Mouse (Mus musculus) brain, embryonic 18.5 days (tissue): Measurements from ENCODE around the gene Nfx1.

Experiments
- DNase-seq: peaks from one replicate; pipeline ENCODE4 v3.0.0-alpha.2; 2012; ENCODE audit warnings: low read depth, low spot score

The Nfx1 gene

DNA sequence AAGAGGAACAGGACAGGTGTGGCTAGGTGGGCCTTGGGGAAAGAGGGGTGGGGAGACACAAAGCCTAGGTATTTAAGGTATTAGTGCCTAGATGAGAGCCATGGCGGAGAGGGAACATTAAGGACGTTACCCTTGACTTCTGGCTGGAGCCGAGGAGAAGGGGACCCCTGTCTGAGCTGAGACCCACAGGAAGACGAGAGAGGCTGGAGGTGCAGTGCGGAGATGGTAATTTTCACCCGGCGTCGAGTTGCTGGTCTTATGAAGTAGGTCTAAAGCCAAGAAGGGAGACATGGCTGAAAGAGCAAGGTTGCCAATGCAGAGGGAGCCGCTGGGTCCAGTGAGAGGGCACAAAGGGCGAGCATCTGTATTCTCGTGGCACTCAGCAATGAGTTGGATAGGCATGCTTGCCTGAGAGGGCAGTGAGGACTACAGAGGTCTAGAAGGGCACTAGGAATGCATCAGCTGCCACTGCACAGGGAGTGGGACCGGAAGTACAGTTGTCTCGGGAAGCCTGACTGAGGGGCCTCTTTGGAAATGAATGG is 75.6 kb downstream of the Nfx1 start:
- no peak for DNase-seq

DNA sequence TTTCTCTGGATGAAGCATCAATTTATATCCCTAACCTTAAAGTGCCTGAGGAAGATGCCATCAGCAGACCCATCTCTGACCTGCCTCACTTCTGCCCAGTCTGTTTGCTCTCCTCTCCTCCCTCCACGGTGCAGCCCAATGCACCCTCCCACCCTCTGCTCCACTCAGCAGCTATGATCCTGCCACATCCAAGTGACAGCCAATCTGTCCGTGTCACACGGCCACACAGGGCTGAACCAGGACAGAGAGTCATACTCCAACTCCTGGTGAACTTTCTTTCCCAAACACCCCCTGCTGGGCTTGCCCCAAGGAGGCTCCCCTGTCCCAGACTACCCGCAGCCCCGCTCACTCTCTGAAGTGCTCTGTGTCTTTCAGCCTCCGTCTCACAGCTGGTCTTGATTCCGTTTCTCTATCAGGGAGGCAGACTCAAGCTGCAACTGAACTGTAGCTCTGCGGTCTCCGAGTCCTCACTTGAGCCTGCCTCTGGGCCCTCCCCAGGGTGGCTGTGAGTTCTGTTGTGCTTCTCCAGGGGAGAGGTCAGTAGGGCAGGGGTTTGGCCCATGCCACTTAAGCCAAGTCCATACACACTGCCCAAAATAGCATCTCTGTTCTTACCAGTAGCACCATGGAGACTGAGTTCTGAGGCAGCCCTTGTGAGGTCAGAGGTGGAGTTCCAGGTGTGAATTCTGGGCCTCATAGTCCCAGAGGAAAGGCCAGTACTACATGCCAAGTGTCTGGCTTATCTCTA is 77.0 kb downstream of the Nfx1 start, which contains the start of gene Aqp7:
Aqp7 (minus strand) TSS at position 616 of the 748 bp plus-strand sequence.
- no peak for DNase-seq

DNA sequence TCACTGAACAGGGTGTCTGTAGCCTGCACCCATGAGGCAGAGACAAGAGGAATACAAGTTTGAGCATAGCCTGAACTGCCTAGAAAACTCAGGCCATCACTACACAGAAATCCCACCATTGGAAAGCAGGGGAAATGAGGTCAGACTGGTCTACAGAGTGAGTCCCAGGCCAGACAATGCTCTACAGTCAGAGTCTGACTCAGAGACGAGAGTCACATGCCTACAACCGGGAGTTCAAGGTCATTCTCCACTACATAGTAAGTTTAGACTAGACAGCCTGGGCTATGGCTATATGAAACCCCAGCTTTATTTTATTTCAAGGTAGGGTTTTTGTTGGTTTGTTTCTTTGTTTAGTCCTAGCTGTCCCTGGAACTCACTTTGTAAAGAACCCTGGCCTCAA is 78.2 kb downstream of the Nfx1 start:
- DNase-seq, result no peak

GRCm38 (mm10) chr4:41050726-41051675 is 80.3 kb downstream of the Nfx1 start:
- DNase-seq, result peak; percentile 66

DNA sequence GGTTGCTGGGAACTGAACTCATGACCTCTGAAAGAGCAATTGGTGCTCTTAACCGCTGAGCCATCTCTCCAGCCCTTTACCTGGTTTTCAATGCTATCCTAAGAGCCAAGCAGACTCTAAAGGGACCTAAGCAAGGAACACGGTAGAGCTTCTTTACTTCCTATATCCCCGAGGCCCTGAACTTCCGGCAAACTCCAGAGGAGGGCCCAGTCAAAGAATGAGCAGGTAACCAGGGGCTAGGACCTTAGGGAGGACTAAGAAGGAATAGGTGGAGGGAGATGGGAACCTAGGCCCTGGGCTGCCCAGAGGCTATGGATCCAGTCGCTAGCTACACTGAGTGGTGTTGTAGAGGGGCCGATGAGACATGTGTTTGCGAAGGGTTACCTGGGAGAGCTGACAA is 81.1 kb downstream of the Nfx1 start:
- DNase-seq, result no peak

GRCm38 (mm10) chr4:41055111-41055510 is 84.4 kb downstream of the Nfx1 start:
- no peak for DNase-seq

DNA sequence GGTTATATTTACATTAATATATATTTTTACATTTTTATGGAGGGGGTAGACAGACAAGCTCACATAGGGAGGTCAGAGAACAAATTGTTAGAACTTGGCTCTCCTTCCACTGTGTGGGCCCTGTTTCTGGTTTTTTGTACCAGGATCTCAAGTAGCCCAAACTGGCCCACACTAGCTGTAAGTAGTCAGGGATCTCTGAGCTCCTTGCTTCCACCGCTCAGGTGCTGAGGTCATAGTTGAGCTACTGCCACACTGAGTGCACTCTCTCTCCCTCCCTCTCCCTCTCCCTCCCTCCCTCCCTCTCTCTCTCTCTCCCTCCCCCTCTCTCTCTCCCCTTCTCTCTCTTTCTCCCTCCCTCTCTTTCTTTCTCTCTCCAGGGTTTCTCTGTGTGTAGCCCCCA is 85.5 kb downstream of the Nfx1 start:
- no peak for DNase-seq

- no peak for DNase-seq
Measured at GRCm38 (mm10) chr4:41056742-41057332, 86.1 kb downstream of the Nfx1 start.

- no peak for DNase-seq
Measured at GRCm38 (mm10) chr4:41057361-41057760, 86.7 kb downstream of the Nfx1 start.

GRCm38 (mm10) chr4:41063351-41063750 is 92.6 kb downstream of the Nfx1 start:
- no peak for DNase-seq

DNA sequence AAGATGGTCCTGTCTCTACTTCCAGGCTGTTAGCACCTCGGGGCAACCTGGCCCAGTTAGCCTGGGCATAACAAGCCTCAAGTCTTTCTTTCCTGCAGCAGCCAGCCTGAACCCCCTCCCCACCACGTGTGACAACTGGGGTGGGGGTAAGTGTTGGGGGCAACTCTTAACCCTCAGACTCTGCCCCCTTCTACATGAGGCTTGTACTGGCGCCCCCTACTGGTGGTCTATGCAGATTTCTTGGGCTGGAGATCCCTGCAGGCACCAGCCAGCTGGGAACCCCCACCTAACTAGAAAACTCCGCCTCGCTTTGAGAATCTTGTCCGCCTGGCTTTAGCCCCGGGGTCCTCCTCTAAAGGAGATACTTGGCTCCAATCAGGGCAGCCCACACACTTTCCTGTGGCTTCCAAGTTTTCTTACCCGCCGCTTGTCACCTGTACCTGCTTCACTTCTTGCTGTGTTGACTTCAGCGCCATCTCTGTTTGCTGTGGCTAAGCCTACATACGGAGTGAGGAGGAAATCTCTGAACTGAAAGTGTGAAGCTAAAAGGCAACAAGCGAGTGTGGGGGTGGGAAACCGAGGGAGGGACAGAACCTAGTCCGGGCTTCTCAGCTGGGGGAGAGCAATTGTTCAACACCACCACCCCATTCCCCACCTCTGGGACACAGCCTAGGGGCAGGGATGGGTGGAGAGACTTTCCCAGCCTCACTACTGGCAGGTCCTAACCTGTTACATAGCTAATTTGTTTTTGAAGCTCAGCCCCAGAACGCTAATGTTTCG is 93.4 kb downstream of the Nfx1 start:
- no peak for DNase-seq

DNA sequence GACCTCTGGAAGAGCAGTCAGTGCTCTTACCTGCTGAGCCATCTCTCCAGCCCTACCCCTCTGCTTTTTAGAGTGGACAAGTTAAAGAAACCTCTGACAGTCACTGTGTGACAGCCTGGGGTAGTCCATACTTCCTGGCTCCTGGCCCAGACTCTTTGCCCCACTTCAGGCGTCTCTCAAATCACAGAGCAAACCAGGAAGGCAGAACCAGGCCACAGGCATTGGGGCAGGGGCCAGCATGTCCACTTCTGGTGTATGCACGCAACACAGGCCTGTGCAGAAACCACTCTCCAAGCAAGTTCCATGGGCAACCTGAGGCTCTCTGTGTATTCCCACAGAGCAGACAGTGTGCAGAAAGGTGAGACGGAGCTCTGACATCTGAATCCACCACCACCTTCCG is 94.5 kb downstream of the Nfx1 start:
- DNase-seq, result no peak

DNA sequence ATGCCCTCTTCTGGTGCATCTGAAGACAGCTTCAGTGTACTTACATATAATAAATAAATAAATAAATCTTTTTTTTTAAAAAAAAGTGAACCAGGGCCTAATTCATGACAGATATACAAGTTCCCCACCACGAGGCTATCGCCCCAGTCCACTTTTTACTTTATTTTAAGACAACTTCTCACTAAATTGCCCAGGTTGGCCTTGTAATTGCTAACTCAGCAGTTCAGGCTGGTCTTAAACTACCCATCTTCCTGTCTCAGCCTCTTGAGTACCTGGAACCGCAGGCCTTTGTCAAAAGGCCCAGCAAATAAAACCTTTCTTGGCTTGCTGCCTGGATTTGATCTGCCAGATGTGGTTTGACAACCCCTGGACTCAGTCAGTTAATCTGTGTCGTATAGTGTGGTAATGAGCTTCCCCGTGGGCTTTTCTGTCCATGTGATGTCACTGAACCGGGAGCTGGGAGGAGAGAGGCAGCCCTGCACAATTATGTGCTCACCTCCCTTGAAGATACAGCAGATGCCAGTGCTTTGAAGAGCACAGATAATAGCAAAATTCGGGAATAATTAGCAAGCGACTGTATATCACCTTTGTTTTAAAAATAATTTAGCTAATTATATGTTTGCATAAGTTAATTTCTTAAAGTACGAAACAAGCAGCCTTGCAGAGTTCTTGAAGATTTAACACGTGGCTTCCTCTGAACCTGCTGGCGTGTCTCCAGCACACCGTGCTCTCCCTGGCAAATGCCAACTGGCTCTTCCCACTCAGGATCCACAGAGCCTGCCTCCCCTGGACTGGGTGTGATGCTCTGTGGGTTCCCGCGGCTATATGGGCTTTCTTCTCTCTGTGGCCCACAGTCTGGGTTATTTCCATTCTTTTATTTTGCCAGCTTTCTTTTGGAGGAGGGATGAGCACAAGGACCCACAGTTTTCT is 101.1 kb downstream of the Nfx1 start:
- no peak for DNase-seq

- no peak for DNase-seq
Measured at GRCm38 (mm10) chr4:41073008-41073817, 102.5 kb downstream of the Nfx1 start.

- DNase-seq, result no peak
Measured at GRCm38 (mm10) chr4:41074461-41074860, 103.8 kb downstream of the Nfx1 start.
